Mouse (Mus musculus) heart, postnatal 0 days (tissue): ENCODE data around the gene Sash3.

ENCODE experiments used
- CTCF ChIP-seq: IDR thresholded peaks from 2 replicates; pipeline ENCODE4 v1.5.1; 2016; ENCODE audit warnings: antibody characterized with exemption, control low read depth, low read depth
- EP300 ChIP-seq: IDR thresholded peaks from 2 replicates; pipeline ENCODE4 v1.6.1; 2016; ENCODE audit warnings: antibody characterized with exemption, low read depth

- TF ChIP-seq EP300 (no peak), CTCF (no peak)
Observed at GRCm38 (mm10) chrX:48201973-48202372, 55.7 kb downstream of the Sash3 start.
